9 mouse cellular contexts compared by ENCODE assay signal in the genomic region with DNA sequence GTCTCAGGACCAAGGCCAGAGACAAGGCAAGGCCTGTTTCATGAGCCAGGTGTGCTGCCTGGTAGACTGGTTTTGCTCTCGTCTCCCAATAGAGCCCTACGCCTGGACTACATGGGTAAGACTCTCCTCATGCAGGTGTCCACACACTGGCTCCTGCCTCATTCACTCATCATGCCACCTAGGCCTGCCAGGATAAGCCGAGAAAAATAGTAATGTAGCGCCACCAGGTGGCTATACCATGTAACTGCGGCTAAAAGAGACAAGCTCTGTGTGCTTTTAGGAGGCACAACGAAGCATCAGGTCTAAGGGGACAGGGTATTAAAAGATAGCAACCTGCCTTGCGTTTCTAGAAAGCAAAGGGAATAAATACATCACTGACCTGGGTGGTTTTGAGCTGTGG. TPM values are rescaled to one million over a fixed set of nuclear protein-coding genes. Genes with fewer than 3 reads are reported as not detected.
DNase-seq lines count a peak whose midpoint lies in the region; ATAC-seq and TF ChIP-seq lines count a peak whose summit lies in the region.
"Had no signal": no experiment of that assay in that cellular context is flagged by ENCODE, and none has a peak within 500 bp of the region (broad histone marks: within the 10 kb centered on the region; RNA-seq: fewer than 3 reads in every experiment).

No protein-coding gene starts in this region.

- H3K4me1 ChIP-seq in kidney, adult 2 months (ENCODE audit: control insufficient read depth, insufficient read depth, low read length), result no peaks in the 10 kb centered on the region; the same call in 1 of the 2 replicates
- H3K4me1 ChIP-seq in kidney, embryonic 14.5 days (ENCODE audit: control insufficient read depth, insufficient read depth, low read length), result peaks cover 18% of the 10 kb centered on the region; the same call in 1 of the 2 replicates
- H3K4me1 ChIP-seq in ES-Bruce4 (ENCODE audit: control insufficient read depth, insufficient read depth, low read length), result no peaks in the 10 kb centered on the region
- peaks cover 29% of the 10 kb centered on the region for H3K4me1 ChIP-seq in embryonic facial prominence, embryonic 10.5 days

- H3K9ac ChIP-seq in kidney, embryonic 14.5 days (ENCODE audit: low read depth, low read length), result no peak overlapping the region
- no peak overlapping the region for H3K9ac ChIP-seq in ES-Bruce4 (ENCODE audit: low read depth, poor library complexity, severe bottlenecking)

- DNase-seq in kidney, adult 2 months, result peak; percentile 69
- DNase-seq in adrenal gland, postnatal 36 days, result peak; percentile 62 to 65
- peak; percentile 61 for DNase-seq in embryonic facial prominence, embryonic 10.5 days (ENCODE audit: low spot score)
- peak; percentile 50 to 79 for DNase-seq in layer of hippocampus, adult 18-20 months (ENCODE audit: low spot score in 2 of 2)
- DNase-seq in thymus, postnatal 36 days, result peak; percentile 57 to 59

- H3K36me3 ChIP-seq in kidney, adult 2 months (ENCODE audit: control insufficient read depth, insufficient read depth, low read length), result no peaks in the 10 kb centered on the region; the same call in 1 of the 2 replicates
- no peaks in the 10 kb centered on the region for H3K36me3 ChIP-seq in kidney, embryonic 14.5 days (ENCODE audit: control insufficient read depth, insufficient read depth, low read length)
- no peaks in the 10 kb centered on the region for H3K36me3 ChIP-seq in ES-Bruce4 (ENCODE audit: control insufficient read depth, insufficient read depth, low read length, poor library complexity, severe bottlenecking)
- H3K36me3 ChIP-seq in embryonic facial prominence, embryonic 10.5 days (replicated peaks), result no peaks in the 10 kb centered on the region

- no peak overlapping the region for H3K4me3 ChIP-seq in kidney, adult 2 months (ENCODE audit: insufficient read depth, low read depth, low read length)
- no peak overlapping the region for H3K4me3 ChIP-seq in kidney, embryonic 14.5 days (ENCODE audit: low read length)
- H3K4me3 ChIP-seq in ES-Bruce4 (ENCODE audit: low read depth, low read length), result no peak overlapping the region
- H3K4me3 ChIP-seq in embryonic facial prominence, embryonic 10.5 days, result no peak overlapping the region

- TF ChIP-seq CTCF in kidney, adult 2 months (conservative IDR thresholded peaks at IDR 0.05; ENCODE audit: insufficient read depth, insufficient read length, low read depth, low read length), result peak; percentile 87
- peak; percentile 56 for TF ChIP-seq CTCF in ES-Bruce4 (IDR thresholded peaks at IDR 0.05; ENCODE audit: low read depth, low read length)

- no peak for TF ChIP-seq POLR2A in kidney, adult 2 months (IDR thresholded peaks at IDR 0.05; ENCODE audit: low read depth, low read length)
- TF ChIP-seq POLR2A in ES-Bruce4 (IDR thresholded peaks at IDR 0.05; ENCODE audit: insufficient read depth, low read length), result no peak

- TF ChIP-seq EP300 in ES-Bruce4 (IDR thresholded peaks at IDR 0.05; ENCODE audit: insufficient read depth, low read depth, low read length), result no peak

- no peaks in the 10 kb centered on the region for H3K27me3 ChIP-seq in kidney, adult 2 months (replicated peaks; ENCODE audit: control insufficient read depth, insufficient read depth, low read length)
- H3K27me3 ChIP-seq in kidney, embryonic 14.5 days (ENCODE audit: control insufficient read depth, insufficient read depth, low read length), result peaks cover 16% of the 10 kb centered on the region
- no peaks in the 10 kb centered on the region for H3K27me3 ChIP-seq in ES-Bruce4 (ENCODE audit: control insufficient read depth, insufficient read depth, low read length, poor library complexity, severe bottlenecking)
- H3K27me3 ChIP-seq in embryonic facial prominence, embryonic 10.5 days (replicated peaks; ENCODE audit: low read depth, poor library complexity, severe bottlenecking), result peaks cover 53% of the 10 kb centered on the region

- no peak for ATAC-seq in kidney, embryonic 14.5 days (ENCODE audit: low FRiP score, low TSS enrichment)
- peak; percentile 72 for ATAC-seq in megakaryocyte, adult 5-6 weeks (ENCODE audit: poor library complexity, severe bottlenecking)

- WGBS in kidney, adult 2 months, result 30% methylated on average over 7 of the region's 7 CpGs
- WGBS in kidney, embryonic 14.5 days, result 20% methylated on average over 7 of the region's 7 CpGs
- WGBS in embryonic facial prominence, embryonic 10.5 days, result 16% methylated on average over 7 of the region's 7 CpGs

- H3K4me2 ChIP-seq in kidney, embryonic 14.5 days (replicated peaks; ENCODE audit: low read depth, low read length), result no peak overlapping the region

- H3K9me3 ChIP-seq in kidney, embryonic 14.5 days (ENCODE audit: control insufficient read depth, low read length), result no peaks in the 10 kb centered on the region
- H3K9me3 ChIP-seq in ES-Bruce4 (replicated peaks; ENCODE audit: control insufficient read depth, insufficient read depth, low read length, poor library complexity, severe bottlenecking), result no peaks in the 10 kb centered on the region
- H3K9me3 ChIP-seq in embryonic facial prominence, embryonic 10.5 days, result no peaks in the 10 kb centered on the region

- H3K27ac ChIP-seq in kidney, adult 2 months (ENCODE audit: insufficient read depth, low read depth, low read length), result no peak overlapping the region
- no peak overlapping the region for H3K27ac ChIP-seq in kidney, embryonic 14.5 days (ENCODE audit: low read depth, low read length)
- H3K27ac ChIP-seq in ES-Bruce4 (ENCODE audit: insufficient read depth, low read length), result no peak overlapping the region
- H3K27ac ChIP-seq in embryonic facial prominence, embryonic 10.5 days (replicated peaks), result no peak overlapping the region
- H3K27ac ChIP-seq: macrophage had no signal

RNA-seq across cellular contexts. Expression of a gene that starts 8.6 kb away (rescaled TPM):
- 32.3 and 40.8 TPM in 2 replicates for polyA plus RNA-seq in kidney, adult 2 months (2012; rRNA removed)
- polyA plus RNA-seq in kidney, embryonic 14.5 days (2014; fragmentation: Nextera tagmentation; extraction: Ambion mirVana), result 2.4 and 4.1 TPM in 2 replicates
- 17.4 and 18.1 TPM in 2 replicates for polyA plus RNA-seq in ES-Bruce4 (2011; ENCODE audit: insufficient read depth, insufficient read length, low read depth, missing spikeins)
- total RNA-seq in adrenal gland, postnatal 36 days (2021), result 10 to 100 TPM; 12.4 to 16.0 TPM
- 1.5 and 2.1 TPM in 2 replicates for polyA plus RNA-seq in embryonic facial prominence, embryonic 10.5 days (2016; fragmentation: Nextera tagmentation; extraction: Ambion mirVana)
- 1 to 10 TPM; 7.7 to 8.4 TPM for total RNA-seq in layer of hippocampus, adult 18-20 months (2021)
- 0.29 and 0.48 TPM in 2 replicates for total RNA-seq in megakaryocyte, adult 5-6 weeks (2015)
- total RNA-seq in megakaryocyte, adult 5-6 weeks (2017), result 0.61 and 2.9 TPM in 2 replicates

RNA-seq across cellular contexts. Expression of a gene that starts 8.9 kb away (rescaled TPM):
- polyA plus RNA-seq in kidney, adult 2 months (2012; rRNA removed), result 7.9 and 9.5 TPM in 2 replicates
- 0.38 and 0.49 TPM in 2 replicates for polyA plus RNA-seq in kidney, embryonic 14.5 days (2014; fragmentation: Nextera tagmentation; extraction: Ambion mirVana)
- polyA plus RNA-seq in ES-Bruce4 (2011; ENCODE audit: insufficient read depth, insufficient read length, low read depth, missing spikeins), result 1.6 and 3.1 TPM in 2 replicates
- 1 to 10 TPM; 2.0 to 3.0 TPM for total RNA-seq in adrenal gland, postnatal 36 days (2021)
- 0.31 and 0.60 TPM in 2 replicates for polyA plus RNA-seq in embryonic facial prominence, embryonic 10.5 days (2016; fragmentation: Nextera tagmentation; extraction: Ambion mirVana)
- total RNA-seq in layer of hippocampus, adult 18-20 months (2021), result 1 to 10 TPM; 1.7 to 1.9 TPM
- 0.05 TPM in 1 of 2 replicates, not detected in the other for total RNA-seq in megakaryocyte, adult 5-6 weeks (2015)
- total RNA-seq in megakaryocyte, adult 5-6 weeks (2017), result not detected in 2 replicates

RNA-seq across cellular contexts. Expression of a gene that starts 13.3 kb away (rescaled TPM):
- not detected in 2 replicates for polyA plus RNA-seq in kidney, adult 2 months (2012; rRNA removed)
- 0.24 and 1.1 TPM in 2 replicates for polyA plus RNA-seq in kidney, embryonic 14.5 days (2014; fragmentation: Nextera tagmentation; extraction: Ambion mirVana)
- 1.9 and 2.7 TPM in 2 replicates for polyA plus RNA-seq in ES-Bruce4 (2011; ENCODE audit: insufficient read depth, insufficient read length, low read depth, missing spikeins)
- not detected for total RNA-seq in adrenal gland, postnatal 36 days (2021)
- polyA plus RNA-seq in embryonic facial prominence, embryonic 10.5 days (2016; fragmentation: Nextera tagmentation; extraction: Ambion mirVana), result 0.55 and 0.67 TPM in 2 replicates
- total RNA-seq in layer of hippocampus, adult 18-20 months (2021), result 1 to 10 TPM; 1.6 to 2.1 TPM
- total RNA-seq in megakaryocyte, adult 5-6 weeks (2015), result 1.0 TPM in 1 of 2 replicates, not detected in the other
- total RNA-seq in megakaryocyte, adult 5-6 weeks (2017), result 0.15 TPM in 1 of 2 replicates, not detected in the other
- polyA plus RNA-seq: macrophage had no signal

RNA-seq across cellular contexts. Expression of a gene that starts 26.7 kb away (rescaled TPM):
- polyA plus RNA-seq in kidney, adult 2 months (2012; rRNA removed), result not detected in 2 replicates
- polyA plus RNA-seq in kidney, embryonic 14.5 days (2014; fragmentation: Nextera tagmentation; extraction: Ambion mirVana), result not detected in 2 replicates
- polyA plus RNA-seq in ES-Bruce4 (2011; ENCODE audit: insufficient read depth, insufficient read length, low read depth, missing spikeins), result not detected in 2 replicates
- not detected for total RNA-seq in adrenal gland, postnatal 36 days (2021)
- polyA plus RNA-seq in embryonic facial prominence, embryonic 10.5 days (2016; fragmentation: Nextera tagmentation; extraction: Ambion mirVana), result not detected in 2 replicates
- not detected for total RNA-seq in layer of hippocampus, adult 18-20 months (2021)
- not detected in 2 replicates for total RNA-seq in megakaryocyte, adult 5-6 weeks (2015)
- not detected in 2 replicates for total RNA-seq in megakaryocyte, adult 5-6 weeks (2017)

RNA-seq across cellular contexts. Expression of a gene that starts 36.6 kb away (rescaled TPM):
- polyA plus RNA-seq in kidney, adult 2 months (2012; rRNA removed), result not detected in 2 replicates
- not detected in 2 replicates for polyA plus RNA-seq in kidney, embryonic 14.5 days (2014; fragmentation: Nextera tagmentation; extraction: Ambion mirVana)
- polyA plus RNA-seq in ES-Bruce4 (2011; ENCODE audit: insufficient read depth, insufficient read length, low read depth, missing spikeins), result 0.66 TPM in 1 of 2 replicates, not detected in the other
- total RNA-seq in adrenal gland, postnatal 36 days (2021), result not detected
- not detected in 2 replicates for polyA plus RNA-seq in embryonic facial prominence, embryonic 10.5 days (2016; fragmentation: Nextera tagmentation; extraction: Ambion mirVana)
- total RNA-seq in layer of hippocampus, adult 18-20 months (2021), result under 1 TPM in 1 of 2 experiments, not detected in 1; 0.35 TPM
- not detected in 2 replicates for total RNA-seq in megakaryocyte, adult 5-6 weeks (2015)
- total RNA-seq in megakaryocyte, adult 5-6 weeks (2017), result not detected in 2 replicates
- polyA plus RNA-seq: macrophage had no signal
